Mouse (Mus musculus) cerebral cortex, adult 2 months (tissue): ENCODE data around the gene Snapin.

Experiments used
- WGBS: fragments of 180-500 bp; shearing (Covaris S2); methylation state at CpG from one replicate; pipeline ENCODE4 v1.1.7; 2018; 5-methylcytosine and 5-hydroxymethylcytosine counted together

Gene Snapin

GRCm38 (mm10) chr3:90505216-90505615 is 14.4 kb upstream of the Snapin start:
- WGBS = 83% methylated on average over 5 of the region's 5 CpGs

DNA sequence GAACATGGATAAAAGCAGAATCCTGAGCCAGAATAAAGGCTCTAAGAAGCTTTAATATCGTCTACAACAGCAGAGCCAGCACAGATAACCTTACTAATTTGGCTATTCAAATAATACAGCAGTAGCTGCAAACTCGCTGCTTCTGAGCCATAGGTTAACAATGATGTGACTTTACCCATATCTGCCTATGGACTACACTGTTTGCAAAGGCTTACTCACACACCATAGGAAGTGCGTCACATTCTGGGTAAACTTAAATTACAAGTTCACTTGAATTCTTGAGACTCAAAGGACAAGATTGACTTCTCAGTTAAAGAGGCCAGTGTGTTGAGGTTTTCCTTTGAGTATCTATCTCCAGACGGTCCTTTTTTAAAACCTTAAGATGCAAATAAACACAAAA is 12.6 kb upstream of the Snapin start:
- 57% methylated on average over 4 of the region's 4 CpGs for WGBS

DNA sequence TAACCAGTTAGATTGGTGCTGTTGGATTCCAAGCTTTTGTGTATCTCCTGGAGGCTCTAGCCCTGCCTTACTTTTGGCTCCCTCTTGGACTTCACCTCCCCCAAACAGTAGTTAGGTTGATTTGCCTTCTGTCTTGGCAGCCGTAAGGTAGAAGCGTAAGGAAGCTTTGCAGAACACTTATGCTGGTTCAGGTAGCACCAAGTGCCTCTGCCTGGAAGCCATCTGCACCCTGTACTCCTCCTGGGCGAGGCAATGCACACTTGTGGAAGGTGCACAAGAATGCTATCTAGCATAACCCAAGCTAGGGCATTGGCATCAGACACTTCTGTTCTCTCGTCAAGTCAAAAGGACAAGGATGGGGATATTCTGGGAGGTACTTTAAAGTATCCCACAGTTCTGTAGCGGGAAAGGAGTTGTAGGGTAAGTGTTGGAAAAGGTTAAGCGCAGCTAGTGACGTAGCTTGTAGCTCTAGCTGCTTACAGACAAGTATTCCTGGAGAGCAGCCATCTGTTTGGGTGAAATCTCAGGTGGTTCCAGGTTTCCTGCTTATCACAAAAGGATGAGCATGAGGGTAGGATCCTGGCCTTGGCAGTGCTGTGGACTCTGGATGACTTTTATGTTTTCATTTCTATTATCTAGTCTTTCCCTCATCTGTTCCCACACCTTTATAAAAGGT is 5.2 kb upstream of the Snapin start:
- 72% methylated on average over 7 of the region's 7 CpGs for WGBS

DNA sequence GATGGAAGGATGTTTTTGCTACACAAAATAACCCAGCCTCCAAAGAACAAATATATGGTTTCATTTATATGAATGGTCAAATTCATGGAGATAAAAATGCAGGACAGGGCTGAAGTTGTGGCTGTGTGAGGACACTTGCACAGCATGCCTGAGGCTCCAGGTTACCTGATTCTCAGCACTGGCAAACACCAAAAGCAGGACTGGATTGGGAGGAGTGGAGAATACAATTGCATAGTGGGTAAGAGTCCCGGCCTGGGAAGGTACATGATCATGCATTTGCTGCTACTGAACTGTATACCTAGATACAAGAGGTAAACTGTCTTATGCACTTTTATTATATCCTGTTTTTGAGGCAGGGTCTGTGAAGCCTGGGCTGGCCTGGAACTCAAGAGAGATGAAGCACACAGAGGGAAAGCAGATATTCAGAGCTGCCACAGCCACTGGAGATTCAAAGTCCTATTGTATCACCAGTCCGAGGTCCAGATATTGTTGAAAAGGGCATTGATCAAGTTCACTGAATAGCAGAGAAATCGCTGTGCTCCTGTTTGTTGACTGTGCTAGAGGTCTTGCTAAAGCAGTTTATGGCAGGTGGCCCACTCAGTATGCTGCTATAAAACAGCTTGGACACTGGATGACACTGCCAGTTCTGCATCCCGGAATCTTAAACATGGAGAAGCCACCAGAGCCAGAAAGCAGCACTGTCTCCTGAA is 3.2 kb upstream of the Snapin start:
- WGBS = 53% methylated on average over 4 of the region's 4 CpGs

- 39% methylated on average over 2 of the region's 2 CpGs for WGBS
Observed at GRCm38 (mm10) chr3:90491350-90491749, 517 bp upstream of the Snapin start.

GRCm38 (mm10) chr3:90488576-90488975 is 2.3 kb downstream of the Snapin start:
- WGBS = 82% methylated on average over 6 of the region's 6 CpGs

DNA sequence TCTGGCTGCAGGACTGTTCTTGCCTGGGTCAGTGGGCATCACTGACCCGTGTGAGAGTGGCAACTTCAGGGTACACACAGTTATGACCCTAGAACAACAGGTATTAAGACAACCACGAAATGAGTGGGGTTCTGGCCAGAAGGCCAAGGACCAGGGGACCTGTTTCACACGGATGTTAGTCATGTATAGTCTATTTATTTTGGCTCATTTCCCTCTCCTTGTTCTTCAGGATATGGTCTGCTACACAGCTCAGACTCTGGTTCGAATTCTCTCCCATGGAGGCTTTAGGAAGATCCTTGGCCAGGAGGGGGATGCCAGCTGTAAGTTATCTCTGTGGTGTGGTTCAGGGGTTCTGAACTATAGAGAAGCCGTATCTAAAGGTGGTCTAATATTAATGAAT is 3.8 kb downstream of the Snapin start:
- 71% methylated on average over 5 of the region's 5 CpGs for WGBS

DNA sequence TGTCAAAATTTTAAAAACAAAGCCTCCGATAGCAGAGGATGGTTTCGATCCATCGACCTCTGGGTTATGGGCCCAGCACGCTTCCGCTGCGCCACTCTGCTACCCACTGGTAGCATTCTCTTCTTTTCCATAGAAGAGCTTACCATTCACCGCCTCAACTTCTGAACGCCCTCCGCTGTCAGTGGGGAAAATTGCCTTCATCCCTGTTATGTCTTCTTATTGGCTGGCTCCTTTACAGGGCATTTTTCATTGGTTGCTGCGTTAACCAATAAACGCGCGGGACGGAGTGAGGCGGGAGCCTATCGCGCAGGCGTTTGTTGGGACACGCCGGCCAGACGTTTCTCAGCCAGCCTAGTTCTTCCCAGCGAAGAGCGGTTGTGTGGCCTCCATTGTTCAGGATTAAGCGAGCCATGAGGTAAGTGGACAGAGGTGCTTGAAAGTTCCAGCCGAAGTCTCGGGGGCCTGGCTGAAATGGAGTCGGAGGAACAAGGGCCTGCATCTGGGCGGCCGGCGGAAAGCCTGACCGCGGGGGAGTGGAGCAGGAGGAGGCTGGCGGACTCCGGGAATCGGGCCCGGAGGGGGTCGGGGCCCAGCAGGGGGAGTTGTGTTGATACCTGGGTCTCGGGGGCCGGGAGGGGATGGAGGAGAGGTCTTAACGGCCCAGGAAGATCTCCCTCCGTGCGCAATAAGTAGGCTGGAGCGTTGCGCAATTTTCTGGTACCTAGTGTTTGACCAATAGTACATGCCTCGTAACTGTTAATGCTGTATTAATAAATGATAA is 14.8 kb downstream of the Snapin start, which contains the start of gene Ilf2:
TSS of gene Ilf2 (plus strand) at position 296 of the 781 bp plus-strand sequence.
- WGBS = under 1% methylated on average over 45 of the region's 45 CpGs

- WGBS = 32% methylated on average over 16 of the region's 16 CpGs
Observed at GRCm38 (mm10) chr3:90475151-90475830, 15.5 kb downstream of the Snapin start.

GRCm38 (mm10) chr3:90472213-90472612 is 18.6 kb downstream of the Snapin start:
- WGBS = 17% methylated on average over 3 of the region's 3 CpGs

- 94% methylated on average over 10 of the region's 10 CpGs for WGBS
Observed at GRCm38 (mm10) chr3:90467618-90468300, 23.1 kb downstream of the Snapin start.

GRCm38 (mm10) chr3:90466311-90466766 is 24.5 kb downstream of the Snapin start:
- WGBS = under 1% methylated on average over 15 of the region's 15 CpGs

GRCm38 (mm10) chr3:90465686-90466310 is 25.0 kb downstream of the Snapin start, which contains the start of gene Npr1:
Gene Npr1 (minus strand): TSS chr3:90465866.
- WGBS = under 1% methylated on average over 48 of the region's 49 CpGs

- 1% methylated on average over 75 of the region's 75 CpGs for WGBS
Observed at GRCm38 (mm10) chr3:90465081-90465685, 25.6 kb downstream of the Snapin start.

GRCm38 (mm10) chr3:90464552-90465080 is 26.2 kb downstream of the Snapin start:
- WGBS = 31% methylated on average over 37 of the region's 37 CpGs

DNA sequence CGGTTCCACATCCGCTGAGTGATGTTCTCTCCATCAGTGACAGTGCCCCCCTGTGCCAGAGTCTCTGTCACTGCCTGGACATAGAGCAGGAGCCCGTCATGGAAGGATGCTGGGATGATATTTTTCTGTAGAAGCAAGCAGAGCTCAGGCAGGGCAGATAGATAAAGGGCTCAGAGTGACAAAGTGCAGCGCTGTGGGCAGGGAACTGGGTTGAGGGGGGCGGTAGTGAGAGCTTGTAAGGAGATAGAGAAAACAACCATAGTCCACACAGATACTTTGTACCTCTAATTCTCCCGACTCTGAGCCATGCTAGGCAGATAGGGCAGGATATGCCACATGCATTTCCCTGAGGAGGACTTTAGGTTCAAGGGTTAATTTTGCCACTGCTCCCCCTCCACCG is 28.3 kb downstream of the Snapin start:
- 60% methylated on average over 7 of the region's 7 CpGs for WGBS

DNA sequence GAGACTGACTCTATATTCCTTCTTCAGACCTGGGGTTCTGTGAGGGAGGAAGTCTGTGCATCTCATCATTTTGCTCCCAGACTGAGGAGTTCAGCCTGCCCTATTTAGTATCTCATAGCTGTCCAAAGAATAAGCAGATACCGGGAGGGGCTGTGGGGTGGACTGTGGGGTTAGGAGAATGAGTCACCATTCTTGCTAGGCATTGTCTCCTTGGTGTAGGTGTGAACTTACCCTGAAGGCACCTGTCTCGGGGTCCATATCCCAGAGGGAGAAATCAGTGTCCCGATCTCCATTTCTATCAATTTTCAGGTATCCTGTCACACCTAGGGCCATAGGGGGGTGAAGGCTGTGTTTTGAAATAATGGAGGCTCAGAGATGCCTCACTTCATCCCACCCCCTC is 28.9 kb downstream of the Snapin start:
- 91% methylated on average over 3 of the region's 3 CpGs for WGBS

DNA sequence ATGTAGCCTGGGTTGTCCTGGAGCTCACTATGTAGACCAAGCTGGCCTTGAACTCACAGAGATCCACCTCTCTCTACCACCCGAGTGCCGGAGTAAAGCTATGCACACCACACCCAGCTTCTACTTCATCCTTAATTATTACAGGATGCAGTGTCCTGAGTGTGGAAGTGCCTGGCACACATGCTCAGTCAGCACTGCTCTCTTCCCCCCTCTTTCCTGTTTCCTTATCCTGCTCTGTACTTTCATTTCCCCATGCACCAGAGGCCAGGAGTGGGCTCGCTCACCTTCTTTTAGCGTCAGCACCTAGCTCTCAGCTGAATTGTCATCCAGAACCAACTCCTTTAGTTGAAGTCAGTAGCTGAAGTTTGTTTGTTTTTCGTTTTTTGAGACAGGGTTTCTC is 30.5 kb downstream of the Snapin start:
- 79% methylated on average over 5 of the region's 5 CpGs for WGBS

DNA sequence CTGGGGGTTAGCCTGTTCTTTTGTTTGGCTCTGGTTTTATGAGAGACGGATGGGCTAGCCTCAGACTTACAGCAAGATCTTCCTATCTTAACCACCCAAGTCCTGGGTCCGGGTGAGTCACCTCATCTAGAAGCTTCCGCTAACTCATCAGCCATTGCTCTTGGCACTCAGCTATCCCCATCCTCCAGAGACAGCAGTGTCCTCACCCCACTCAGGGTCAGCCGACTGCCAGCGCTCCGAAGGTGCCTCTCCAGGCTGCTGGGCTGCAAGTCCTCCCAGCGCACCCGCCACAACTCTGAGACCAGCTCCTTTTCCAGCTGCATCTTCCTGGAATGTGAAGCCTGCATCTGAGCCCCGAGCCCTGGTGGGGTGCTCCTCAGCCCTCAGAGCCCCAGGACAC is 31.1 kb downstream of the Snapin start:
- 93% methylated on average over 9 of the region's 9 CpGs for WGBS

DNA sequence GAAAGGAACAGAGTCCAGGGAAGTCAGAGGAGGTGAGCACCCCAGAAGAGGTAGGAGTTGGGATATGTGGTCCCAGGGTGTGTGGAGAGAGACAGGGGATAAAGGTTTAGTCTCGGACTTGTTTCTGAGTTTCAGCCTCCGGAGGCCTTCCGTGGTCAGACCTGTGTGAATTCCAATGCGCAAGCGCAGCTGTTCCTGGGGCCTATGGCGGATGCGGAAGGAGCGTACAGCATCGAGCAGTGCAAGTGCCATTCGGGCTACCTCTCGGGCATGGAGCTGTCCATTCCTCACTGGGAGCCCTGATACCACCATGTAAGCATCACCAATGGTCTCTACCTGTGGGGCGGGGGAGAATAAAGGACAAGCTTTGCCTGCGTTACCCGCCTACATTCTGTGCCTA is 35.9 kb downstream of the Snapin start:
- 94% methylated on average over 14 of the region's 14 CpGs for WGBS
